In the genomic region with DNA sequence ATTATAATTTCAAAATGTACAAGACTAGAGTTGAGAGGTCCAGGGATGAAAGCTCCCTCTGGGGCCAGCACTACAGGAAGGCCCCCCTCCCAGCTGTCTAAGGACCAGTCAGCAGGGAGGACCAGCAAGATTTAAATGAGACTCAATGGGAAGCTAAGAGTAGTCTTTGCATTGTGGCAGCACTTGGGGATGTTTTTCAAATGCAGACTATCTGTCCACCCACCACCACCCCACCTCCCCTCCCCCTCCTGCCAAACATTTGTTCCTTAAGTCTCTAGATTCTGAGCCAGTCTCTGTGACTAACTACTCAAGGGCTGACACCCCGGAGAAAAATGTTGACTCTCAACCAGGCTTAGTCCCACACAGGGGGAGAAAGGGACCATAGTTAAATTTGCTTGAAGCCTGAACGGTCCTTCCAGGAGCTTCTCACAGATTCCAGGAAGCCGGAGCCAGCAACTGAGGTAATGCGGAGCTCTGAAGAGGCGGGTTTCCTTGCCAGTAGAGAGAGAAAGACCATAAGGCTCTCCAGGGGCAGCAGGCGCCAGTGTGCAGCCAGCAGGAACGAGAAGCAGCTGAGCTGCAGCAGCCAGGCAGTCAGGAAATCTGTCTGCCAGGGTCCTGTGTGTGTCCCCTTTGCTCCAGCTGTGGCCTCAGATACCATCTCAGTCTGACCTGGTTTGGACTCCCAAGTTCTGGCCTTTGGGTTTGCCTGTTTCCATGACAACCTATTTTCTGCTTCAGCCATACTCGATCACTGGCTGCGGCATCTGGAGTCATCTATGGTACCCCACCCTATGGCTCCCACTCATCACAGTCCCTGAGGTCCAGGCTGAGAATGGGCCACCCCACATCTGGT, we compare ENCODE assay signal across 8 mouse cellular contexts.
DNase-seq lines count a peak whose midpoint lies in the region; ATAC-seq and TF ChIP-seq lines count a peak whose summit lies in the region.

No protein-coding gene starts in this region.

- TF ChIP-seq POLR2A in embryonic fibroblast, embryonic 13.5 days (IDR thresholded peaks at IDR 0.05; ENCODE audit: low read depth, low read length) = no peak

- ATAC-seq in megakaryocyte, adult 5-6 weeks (ENCODE audit: poor library complexity, severe bottlenecking) = no peak
- ATAC-seq in erythroid progenitor cell, adult 5-6 weeks (replicated peaks; ENCODE audit: low FRiP score, poor library complexity, severe bottlenecking) = no peak

- peak overlapping the region; percentile 4; the same call in 1 of the 2 replicates for H3K27ac ChIP-seq in embryonic fibroblast, embryonic 13.5 days (ENCODE audit: insufficient read depth, low read length)

- TF ChIP-seq CTCF in embryonic fibroblast, embryonic 13.5 days (IDR thresholded peaks at IDR 0.05; ENCODE audit: borderline replicate concordance, insufficient read depth, low read length) = no peak

- peak; percentile 9 for DNase-seq in ovary, postnatal 10 days (ENCODE audit: low spot score)
- DNase-seq in ovary, adult 18-20 months (ENCODE audit: low spot score) = no peak
- peak; percentile 58 to 67 for DNase-seq in heart, postnatal 14 days
- peak; percentile 26 to 39 for DNase-seq in left cerebral cortex, postnatal 36 days (ENCODE audit: low spot score in 2 of 2)
- peak; percentile 84 for DNase-seq in skeletal muscle tissue, adult 2 months (ENCODE audit: low read depth, low spot score)

- no peak overlapping the region for H3K4me3 ChIP-seq in embryonic fibroblast, embryonic 13.5 days (ENCODE audit: insufficient read depth, low read length)

- intact Hi-C loops in heart, postnatal 14 days (cut with DNase I) = no loop called here
- intact Hi-C loops in left cerebral cortex, postnatal 36 days (cut with DNase I) = no loop called here

- H3K4me1 ChIP-seq in embryonic fibroblast, embryonic 13.5 days (ENCODE audit: control insufficient read depth, insufficient read depth, low read length) = peaks cover 5% of the 10 kb centered on the region; the same call in 1 of the 2 replicates
